Mouse (Mus musculus) ovary, postnatal 36 days (tissue): ENCODE data around the gene 2010111I01Rik.
"Not testable (repeated sequence)": the region's sequence is repeated elsewhere in the genome, so short reads cannot be mapped to it uniquely, and the experiment has no call there.

Experiments
- DNase-seq: peaks from one replicate; pipeline ENCODE4 v3.0.0; 2022; ENCODE audit warnings: low spot score, mixed read lengths

2010111I01Rik gene

GRCm38 (mm10) chr13:63319814-63320213, 355.1 kb downstream of the 2010111I01Rik start:
- DNase-seq = no peak

DNA sequence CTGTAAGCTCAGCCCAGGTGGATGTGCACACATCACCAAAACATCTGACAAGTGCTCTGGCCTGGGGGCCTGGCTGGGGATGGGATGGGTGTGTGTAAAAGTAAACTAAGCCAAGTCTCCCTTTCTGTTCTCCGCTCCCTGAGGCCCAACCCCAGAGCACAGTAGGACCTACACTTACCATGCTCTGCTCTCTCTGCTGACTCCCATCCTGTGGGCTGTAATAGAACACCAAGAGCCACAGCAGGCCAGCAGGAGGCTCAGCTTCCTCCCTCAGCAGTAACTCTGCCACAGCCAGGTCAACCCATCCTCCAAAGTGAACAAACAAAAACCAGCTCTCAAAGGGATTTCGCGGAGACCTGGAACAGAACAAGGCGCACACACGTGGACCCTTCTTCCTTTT, 357.0 kb downstream of the 2010111I01Rik start:
- DNase-seq = no peak

GRCm38 (mm10) chr13:63322756-63323155, 358.1 kb downstream of the 2010111I01Rik start:
- no peak for DNase-seq

- no peak for DNase-seq
Measured at GRCm38 (mm10) chr13:63323286-63324075, 358.8 kb downstream of the 2010111I01Rik start.

GRCm38 (mm10) chr13:63324311-63324710, 359.6 kb downstream of the 2010111I01Rik start:
- DNase-seq = no peak

DNA sequence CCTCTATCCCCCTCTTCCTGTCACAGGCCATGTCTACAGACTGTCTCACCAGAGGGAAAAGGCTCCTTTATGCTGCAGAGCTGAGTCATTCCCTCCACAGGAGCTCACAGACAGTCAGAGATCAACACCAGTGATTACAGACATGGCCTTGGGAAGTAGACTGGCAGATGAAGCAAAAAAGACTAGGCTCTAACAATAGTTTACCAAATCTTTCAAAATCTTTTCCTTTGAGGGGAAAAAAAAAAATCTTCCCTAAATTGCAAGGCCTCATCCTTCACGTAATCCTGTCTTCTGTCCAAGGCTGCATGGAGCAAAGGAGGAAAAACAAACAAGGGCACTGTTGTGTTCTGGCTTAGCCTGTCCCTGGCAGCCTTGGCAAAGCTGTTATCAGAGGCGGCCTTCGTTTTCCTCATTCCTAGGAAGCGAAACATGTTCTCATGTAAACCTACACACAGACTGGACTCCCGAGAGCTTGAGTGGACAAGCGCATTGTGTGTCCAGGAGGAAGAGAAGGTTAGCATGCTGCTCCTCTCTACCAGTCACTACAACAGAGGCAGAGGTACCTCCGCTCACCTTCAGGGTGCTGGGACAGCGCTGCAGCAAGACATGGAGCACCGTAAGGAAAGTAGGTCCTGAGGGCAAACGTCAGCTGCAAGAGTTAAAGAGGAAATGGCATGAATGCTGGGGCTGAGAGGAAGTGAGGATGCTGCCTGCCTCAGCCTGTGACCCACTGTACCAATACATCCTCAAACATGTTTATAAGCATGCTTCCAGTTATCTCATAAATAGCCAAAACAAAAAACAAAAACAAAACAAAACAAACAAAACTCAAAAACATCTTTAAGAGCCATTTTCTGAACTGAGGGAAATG, 360.5 kb downstream of the 2010111I01Rik start:
- peak; percentile 53 for DNase-seq

GRCm38 (mm10) chr13:63326015-63326414, 361.3 kb downstream of the 2010111I01Rik start:
- no peak for DNase-seq

GRCm38 (mm10) chr13:63330236-63330860, 365.7 kb downstream of the 2010111I01Rik start:
- no peak for DNase-seq

DNA sequence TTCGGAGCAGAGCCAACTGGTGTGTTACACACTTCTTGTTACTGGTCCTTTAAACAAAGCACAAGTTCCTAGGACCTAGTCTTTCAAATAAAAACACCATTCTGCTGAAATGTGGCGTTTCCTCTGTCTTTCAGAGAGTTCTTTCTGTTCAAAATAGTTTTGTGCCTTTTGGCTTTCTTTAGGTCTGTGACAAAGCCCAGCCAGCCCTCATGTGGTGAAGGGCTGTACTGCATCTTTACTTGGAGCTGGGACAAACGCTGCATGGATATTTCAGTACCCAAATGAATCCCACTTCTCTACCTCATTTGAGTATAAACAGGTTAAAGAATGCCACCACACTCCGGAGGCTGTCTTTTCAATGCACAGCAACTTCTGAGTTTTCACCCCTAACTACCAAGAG, 366.7 kb downstream of the 2010111I01Rik start:
- DNase-seq = peak; percentile 65

DNA sequence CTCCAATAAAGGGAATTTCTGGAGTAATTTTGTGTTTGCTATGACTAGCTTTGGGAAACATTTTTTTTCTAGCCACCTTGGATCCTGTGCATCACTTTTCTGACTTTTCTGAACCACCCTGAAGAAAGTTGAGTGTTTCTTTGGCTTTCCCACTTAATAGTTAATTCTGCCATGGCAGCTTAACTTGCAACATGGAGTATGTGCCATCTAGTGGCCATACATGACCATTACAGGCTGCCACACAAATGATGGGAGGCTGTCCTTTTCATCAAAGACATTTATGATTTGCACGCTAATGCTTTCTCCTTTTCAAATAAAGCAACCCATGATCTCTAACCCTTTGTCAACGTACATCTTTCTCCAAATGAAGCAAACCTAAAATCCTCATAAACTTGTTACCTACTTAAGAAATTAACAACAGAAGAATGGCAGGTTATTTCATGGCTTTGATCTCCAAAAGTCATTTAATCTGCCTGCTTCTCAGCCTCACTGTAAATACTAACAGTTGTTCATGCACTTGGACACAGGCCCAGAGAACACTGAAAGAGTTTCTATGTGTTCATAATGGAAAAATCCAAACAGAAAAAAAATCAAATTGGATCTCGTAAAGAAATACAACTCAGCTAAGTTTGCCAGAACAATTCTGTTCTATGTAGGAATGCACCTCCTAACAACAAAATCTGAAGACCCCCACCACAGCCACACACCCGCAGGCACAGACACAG, 368.0 kb downstream of the 2010111I01Rik start:
- no peak for DNase-seq

DNA sequence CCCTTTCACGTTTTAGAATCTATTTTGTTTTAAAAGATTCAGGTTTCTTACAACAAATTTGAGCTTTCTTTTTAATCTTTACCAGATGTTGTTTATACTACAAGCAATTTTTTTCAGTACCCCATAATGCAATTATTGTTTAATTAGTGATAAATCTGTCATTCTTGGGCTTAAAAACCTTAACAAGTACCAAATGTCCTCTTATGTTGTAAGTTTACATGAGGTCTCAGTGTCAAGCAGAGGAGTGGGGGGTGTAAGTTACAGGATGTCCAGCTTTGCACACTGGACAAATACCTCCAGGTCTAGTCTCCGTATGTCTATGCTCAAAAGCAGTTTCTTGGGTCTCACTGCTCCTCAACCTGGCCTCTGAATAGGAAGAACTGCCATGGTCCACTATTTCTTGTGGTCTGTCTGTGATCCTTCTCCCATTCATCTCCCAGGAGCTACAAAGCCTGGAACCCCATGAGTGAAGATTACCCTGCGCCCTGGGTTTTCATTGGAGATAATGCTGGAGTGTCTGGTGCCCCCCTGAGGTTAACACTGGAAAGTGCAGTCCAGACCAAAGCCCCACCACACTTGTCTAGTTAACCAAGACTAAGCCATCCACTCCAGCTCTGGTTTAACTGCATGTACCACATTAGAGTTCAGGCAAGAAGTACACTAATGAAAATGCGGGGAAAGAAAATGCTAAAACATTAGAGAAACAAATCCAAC, 370.9 kb downstream of the 2010111I01Rik start:
- DNase-seq = no peak

- peak; percentile 24 for DNase-seq
Measured at GRCm38 (mm10) chr13:63336335-63336734, 371.6 kb downstream of the 2010111I01Rik start.

- no peak for DNase-seq
Measured at GRCm38 (mm10) chr13:63337239-63337960, 372.7 kb downstream of the 2010111I01Rik start.

DNA sequence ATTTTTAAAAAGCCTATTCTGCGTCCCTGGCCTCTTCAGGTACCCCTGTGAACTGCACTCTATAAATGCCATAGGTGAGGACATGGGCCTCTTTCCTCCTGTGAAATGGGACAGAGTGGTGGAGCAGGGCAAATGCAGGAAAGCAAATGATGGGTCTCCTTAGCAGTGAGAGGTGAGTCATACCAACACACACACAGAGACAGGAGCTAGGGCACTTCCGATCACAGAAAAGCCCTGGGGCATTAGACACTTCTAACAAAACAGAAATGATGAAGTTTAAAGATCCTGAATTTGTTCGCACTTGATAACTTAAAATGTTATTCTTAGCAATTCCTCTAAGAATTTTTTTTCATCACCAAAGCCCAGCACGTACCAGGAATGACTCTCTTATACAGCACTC, 375.3 kb downstream of the 2010111I01Rik start:
- no peak for DNase-seq

DNA sequence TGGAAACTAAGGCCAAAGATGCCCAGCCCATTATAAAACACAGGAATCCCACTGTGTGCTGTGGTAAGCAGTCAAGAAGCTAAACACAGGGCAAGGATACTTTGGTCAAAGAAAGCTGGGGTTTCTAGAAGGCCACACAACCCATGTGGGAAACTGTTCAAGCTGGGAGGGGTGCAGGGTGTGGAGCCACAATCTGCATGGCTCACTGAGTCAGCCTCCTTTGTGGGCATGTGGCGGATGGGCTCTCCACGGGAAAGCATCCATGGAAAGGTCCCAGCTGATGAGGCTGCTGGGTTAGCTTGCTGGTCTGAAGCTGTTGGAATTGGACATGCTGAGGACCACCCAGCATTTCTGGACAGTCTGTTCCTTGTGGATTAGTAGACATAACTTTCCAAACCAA, 378.1 kb downstream of the 2010111I01Rik start:
- no peak for DNase-seq

GRCm38 (mm10) chr13:63344481-63344880, 379.8 kb downstream of the 2010111I01Rik start:
- DNase-seq = no peak

DNA sequence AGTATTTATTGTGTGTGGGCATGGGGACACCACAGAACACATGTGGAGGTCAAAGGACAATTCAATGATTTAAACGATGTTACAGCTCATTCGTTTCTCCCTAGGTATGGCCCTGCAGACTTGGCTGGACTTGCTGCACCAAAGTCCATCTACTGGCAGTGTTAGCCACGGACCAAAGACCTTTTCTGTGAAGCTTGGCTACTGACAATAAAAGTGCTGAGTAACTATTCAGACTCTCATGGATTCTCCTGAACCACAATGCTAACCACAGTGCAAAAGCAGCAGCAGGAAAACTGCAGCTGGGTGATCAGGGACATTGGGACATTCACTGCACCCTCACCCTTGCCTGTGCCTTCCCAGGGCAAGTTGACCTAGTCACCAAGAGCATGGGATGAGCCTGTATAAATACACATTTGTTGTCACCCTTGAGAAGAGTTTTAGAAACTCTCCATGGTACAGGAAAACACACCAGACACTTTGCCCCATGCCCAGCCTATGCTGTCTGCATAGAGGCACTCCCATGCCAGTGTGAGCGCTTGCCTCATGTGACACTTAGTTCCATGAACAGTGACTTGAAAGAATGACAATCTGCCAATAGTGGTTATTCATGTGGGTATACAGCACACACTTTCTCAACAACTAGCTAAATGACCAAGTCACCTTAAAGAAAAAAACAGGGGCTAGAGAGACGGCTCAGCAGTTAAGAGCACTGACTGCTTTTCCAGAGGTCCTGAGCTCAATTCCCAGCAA, 381.0 kb downstream of the 2010111I01Rik start:
- no peak for DNase-seq

GRCm38 (mm10) chr13:63347639-63348038, 382.9 kb downstream of the 2010111I01Rik start:
- no peak for DNase-seq

DNA sequence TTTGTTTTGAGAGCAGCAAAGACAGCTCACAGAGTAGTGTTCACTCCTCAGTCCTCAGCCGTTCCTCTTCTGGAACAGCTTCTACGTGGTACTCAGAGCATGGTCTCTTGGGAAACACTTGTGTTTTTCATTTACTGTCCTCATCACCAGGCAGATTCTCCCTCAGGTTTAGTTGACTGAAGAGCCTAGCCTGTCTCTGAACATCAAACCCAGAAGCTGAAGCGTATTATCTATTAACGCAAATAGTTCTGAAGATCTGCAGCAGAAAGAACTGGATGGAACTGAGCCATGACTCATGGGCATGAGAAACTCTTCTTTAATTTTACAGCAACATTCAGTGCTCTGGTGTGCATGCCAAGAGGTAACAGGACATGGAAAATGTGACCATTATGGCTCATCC, 385.4 kb downstream of the 2010111I01Rik start:
- DNase-seq = no peak

- not testable (repeated sequence) for DNase-seq
Measured at GRCm38 (mm10) chr13:63353312-63353711, 388.6 kb downstream of the 2010111I01Rik start.
